Mouse (Mus musculus) lung, postnatal 14 days (tissue): ENCODE data around the gene Slc19a2.

ENCODE experiments used
- DNase-seq: peaks from one replicate; pipeline ENCODE4 v3.0.0; 2021

The Slc19a2 gene

DNA sequence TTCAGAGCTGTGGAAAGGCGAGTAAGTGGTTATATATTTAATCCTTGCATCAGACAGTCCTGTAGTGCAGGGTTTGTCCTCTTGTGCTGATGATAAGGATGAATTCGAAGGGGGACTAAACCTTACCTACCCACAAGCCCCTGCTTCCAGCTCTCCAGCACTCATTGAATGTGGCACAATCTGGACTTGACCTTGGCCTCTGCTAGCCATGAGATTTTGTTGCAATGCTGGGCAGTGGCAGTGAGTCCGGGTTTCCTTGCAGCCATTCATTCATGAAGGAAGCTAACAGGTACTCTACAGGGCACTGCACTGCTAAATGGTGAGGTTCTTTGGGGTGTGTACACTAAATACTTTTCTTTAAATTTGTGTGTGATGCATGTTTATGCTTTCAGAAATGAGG, 6.0 kb downstream of the Slc19a2 start:
- DNase-seq, result no peak

- DNase-seq, result no peak
Observed at GRCm38 (mm10) chr1:164260171-164261028, 11.6 kb downstream of the Slc19a2 start.

DNA sequence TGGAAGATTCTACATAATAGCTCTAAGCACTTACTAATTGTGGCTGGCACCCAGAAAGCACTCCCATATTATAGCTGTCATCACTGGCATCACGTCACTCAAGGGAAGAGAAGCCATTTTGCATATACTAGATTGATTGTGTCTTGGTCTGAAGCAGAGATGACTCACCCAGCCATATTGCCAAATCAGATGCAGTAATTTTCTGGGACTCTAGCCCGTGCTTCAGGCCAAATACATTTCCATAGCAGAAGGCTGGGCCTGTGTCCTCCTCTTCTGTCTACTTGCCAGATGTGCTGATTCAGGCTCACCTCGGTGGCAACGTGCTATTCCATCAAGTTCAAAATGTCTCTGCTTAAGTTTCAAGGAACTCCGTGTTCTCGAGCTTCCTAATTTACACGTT, 12.7 kb downstream of the Slc19a2 start:
- DNase-seq, result peak; percentile 19

DNA sequence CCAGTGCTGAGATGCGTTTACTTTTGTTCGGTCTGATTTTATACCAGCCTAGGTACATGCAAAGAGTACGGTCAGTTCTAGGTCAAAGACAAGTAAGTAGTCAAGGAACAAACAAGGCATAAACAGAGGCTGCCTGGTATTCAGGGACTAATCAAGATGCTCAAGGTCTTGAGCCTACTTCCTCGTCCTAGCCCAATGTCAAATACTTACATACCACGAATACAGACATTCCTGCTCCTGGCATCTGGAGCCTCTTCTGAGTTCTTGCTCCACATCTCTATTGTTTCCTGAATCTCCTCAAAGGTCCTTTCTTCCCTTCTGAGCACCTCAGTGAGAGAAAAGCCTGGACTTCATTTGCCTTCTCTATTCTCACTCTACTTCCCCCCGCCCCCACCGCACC, 22.1 kb downstream of the Slc19a2 start:
- no peak for DNase-seq

- DNase-seq, result no peak
Observed at GRCm38 (mm10) chr1:164273659-164274058, 24.8 kb downstream of the Slc19a2 start.

DNA sequence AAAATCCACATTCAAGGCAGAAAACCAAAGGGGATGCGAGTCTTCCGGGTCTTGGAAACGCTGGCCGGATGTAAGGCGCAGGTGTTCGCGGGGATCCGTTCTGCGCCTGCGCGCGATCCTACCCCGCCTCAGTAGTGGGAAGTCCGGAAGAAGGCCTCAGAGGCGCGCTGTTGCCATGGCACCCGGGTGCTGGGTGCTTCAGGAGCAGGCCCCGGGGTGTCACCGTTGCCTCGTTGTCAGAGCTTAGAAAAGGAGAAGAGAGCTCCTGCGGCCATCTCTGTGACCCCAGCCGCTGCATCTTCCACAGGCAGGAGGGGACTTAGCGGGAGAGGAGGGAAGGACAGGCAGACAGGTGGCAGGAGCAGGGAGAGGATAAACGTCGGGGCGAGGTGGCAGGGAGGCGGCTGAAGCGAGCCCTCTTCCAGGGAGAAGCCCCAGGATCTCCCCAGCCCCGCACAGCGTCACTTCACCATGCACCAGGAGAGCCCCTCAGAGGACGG, 26.7 kb downstream of the Slc19a2 start, which contains the start of gene Ccdc181:
Gene Ccdc181, plus strand, starts transcription at position 131 of the 500 bp plus-strand sequence.
- DNase-seq, result peak; percentile 93

GRCm38 (mm10) chr1:164276552-164276951, 27.7 kb downstream of the Slc19a2 start:
- no peak for DNase-seq

- DNase-seq, result no peak
Observed at GRCm38 (mm10) chr1:164279332-164279731, 30.5 kb downstream of the Slc19a2 start.

GRCm38 (mm10) chr1:164284007-164284406, 35.2 kb downstream of the Slc19a2 start:
- no peak for DNase-seq

DNA sequence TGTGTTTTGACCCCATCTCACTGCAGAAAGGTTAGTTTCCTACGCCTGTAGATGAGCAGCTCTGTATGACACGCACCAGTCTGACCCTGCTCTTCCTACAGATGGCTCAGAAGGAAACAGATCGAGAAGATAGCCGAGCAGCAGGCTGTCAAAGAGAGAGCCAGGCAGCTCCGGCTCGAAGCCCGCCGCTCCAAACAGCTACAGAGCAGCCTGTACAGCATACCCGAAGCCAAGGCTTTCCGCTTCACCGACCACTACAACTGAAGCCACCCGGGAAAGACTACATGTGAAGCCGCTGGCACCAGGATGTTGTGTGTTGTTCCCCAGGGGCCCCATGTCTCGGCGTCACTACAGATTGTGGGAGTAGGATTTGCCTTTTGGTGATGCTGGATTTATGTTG, 38.6 kb downstream of the Slc19a2 start:
- DNase-seq, result no peak

- no peak for DNase-seq
Observed at GRCm38 (mm10) chr1:164292040-164292439, 43.2 kb downstream of the Slc19a2 start.

DNA sequence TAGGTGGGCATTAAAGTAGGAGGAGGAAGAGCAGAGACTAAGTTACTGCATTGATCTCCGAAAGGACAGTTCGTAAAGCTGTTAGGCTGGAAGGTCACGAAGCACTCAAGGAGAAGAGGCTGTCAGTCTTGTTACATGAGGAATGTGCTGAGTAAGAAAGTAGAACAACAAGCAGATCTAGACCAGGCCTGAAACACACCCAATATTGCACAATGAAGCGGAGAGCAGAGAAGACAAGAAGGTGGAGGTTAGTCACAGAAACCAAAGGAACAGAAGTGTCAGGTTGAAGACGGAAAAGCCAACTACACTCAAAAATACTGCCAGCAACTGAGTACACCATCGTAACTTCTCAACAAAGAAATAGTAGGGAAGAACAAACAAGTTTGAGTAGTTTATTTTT, 45.2 kb downstream of the Slc19a2 start:
- no peak for DNase-seq

- no peak for DNase-seq
Observed at GRCm38 (mm10) chr1:164296473-164296872, 47.6 kb downstream of the Slc19a2 start.

DNA sequence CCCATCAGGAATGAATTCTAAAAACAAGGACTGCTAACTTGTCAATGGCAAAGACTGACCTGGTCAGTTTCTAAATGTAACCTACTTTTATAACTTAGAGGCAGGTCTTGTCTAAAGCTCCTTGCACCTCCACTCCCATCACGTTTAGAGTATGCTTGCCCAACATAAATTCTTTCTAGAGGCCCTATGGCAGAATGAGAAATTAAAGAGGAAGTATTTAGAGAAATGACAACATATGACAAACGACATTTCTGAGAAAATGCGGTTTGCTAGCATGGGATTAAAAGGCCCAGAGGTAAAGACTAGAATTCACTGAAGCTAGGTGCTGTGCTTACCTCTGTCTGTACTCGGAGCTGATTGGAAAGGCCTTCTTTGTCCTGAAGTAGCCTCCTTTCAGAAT, 53.1 kb downstream of the Slc19a2 start:
- no peak for DNase-seq

- DNase-seq, result no peak
Observed at GRCm38 (mm10) chr1:164303821-164304220, 55.0 kb downstream of the Slc19a2 start, which contains the start of gene Nme7. TSS of gene Nme7 (plus strand) at chr1:164304121.

GRCm38 (mm10) chr1:164307124-164307751, 58.4 kb downstream of the Slc19a2 start, which contains the start of gene Blzf1:
TSS of gene Blzf1 (minus strand) at chr1:164307489.
- DNase-seq, result peak; percentile 97

- no peak for DNase-seq
Observed at GRCm38 (mm10) chr1:164307922-164308321, 59.1 kb downstream of the Slc19a2 start.

DNA sequence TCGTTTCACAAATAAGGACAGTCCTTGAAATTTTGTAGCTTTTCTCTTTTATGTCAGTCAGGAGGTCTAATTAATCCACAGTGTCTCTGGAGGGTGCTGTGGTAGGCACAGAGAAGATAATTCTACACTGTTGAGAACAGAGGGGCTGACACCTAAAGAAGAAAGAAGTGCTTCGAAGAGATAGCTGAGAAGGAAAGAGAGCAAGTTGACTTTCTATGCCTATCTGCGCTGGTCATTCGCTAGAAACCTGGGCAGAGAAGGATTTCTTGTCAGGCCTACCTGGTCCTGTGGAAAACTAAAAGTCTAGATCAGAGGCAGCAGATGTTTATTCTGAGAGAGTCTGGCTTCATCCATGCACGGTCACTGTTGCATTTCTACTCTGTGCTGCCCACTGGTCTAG, 65.2 kb downstream of the Slc19a2 start:
- DNase-seq, result no peak
